Mouse (Mus musculus) forebrain, postnatal 0 days (tissue): Measurements from ENCODE around the gene Folr2. TPM values are rescaled to one million over a fixed set of nuclear protein-coding genes. Genes with fewer than 3 reads are reported as not detected.

Experiments
- ATAC-seq: fragments of 200-750 bp; cut with Nextera tagmentation; 2 replicates; pipeline ENCODE4 v1.8.0; 2017; ENCODE audit warnings: mild to moderate bottlenecking, moderate library complexity
- DNase-seq: peaks from one replicate; pipeline ENCODE4 v3.0.0-alpha.2; 2015
- H3K27ac ChIP-seq: fragments of 300-500 bp; sonication (generic); 2 replicates; pipeline ENCODE4 v1.5.1; 2014; ENCODE audit warnings: low read depth, mild to moderate bottlenecking, antibody characterized with exemption, low read length, moderate library complexity, mixed read lengths
- H3K27me3 ChIP-seq: fragments of 300-500 bp; sonication (generic); 2 replicates; pipeline ENCODE4 v1.6.1; 2014; ENCODE audit warnings: mild to moderate bottlenecking, low read length, mixed read lengths; ENCODE audit not compliant: insufficient read depth
- H3K36me3 ChIP-seq: fragments of 300-500 bp; sonication (generic); 2 replicates; pipeline ENCODE4 v1.6.1; 2014; ENCODE audit warnings: mild to moderate bottlenecking, moderate library complexity; ENCODE audit not compliant: insufficient read depth
- H3K4me1 ChIP-seq: fragments of 300-500 bp; sonication (generic); 2 replicates; pipeline ENCODE4 v1.6.1; 2014; ENCODE audit warnings: antibody characterized with exemption; ENCODE audit not compliant: insufficient read depth
- H3K4me2 ChIP-seq: fragments of 300-500 bp; sonication (generic); 2 replicates; pipeline ENCODE4 v1.6.1; 2014; ENCODE audit warnings: low read depth, mild to moderate bottlenecking, moderate library complexity
- H3K4me3 ChIP-seq: fragments of 300-500 bp; sonication (generic); 2 replicates; pipeline ENCODE4 v1.5.1; 2014; ENCODE audit warnings: low read depth, low read length, mixed read lengths
- H3K9ac ChIP-seq: fragments of 300-500 bp; sonication (generic); 2 replicates; pipeline ENCODE4 v1.6.1; 2014; ENCODE audit warnings: mild to moderate bottlenecking
- H3K9me3 ChIP-seq: fragments of 300-500 bp; sonication (generic); 2 replicates; pipeline ENCODE4 v1.6.1; 2016; ENCODE audit warnings: low read length
- CTCF ChIP-seq: sonication (generic); IDR thresholded peaks from 2 replicates; pipeline ENCODE4 v1.5.1; 2016; ENCODE audit warnings: antibody characterized with exemption, control low read depth, low read depth
- whole genome bisulfite sequencing: fragments of 180-500 bp; shearing (Covaris S2); extraction: QIAGEN DNeasy Blood & Tissue Kit; methylation state at CpG from one replicate; pipeline ENCODE4 v1.1.7; 2014; 5-methylcytosine and 5-hydroxymethylcytosine counted together
- polyA plus RNA-seq: library from polyadenylated mRNA; unstranded; fragments of >200 nt; fragmentation: Nextera tagmentation; extraction: Ambion mirVana; gene quantifications from 2 replicates; pipeline ENCODE4 v1.2.1, GENCODE M21; 2015
- total RNA-seq: library from RNA; depleted of rRNA; stranded (reverse); fragments of >200 nt; gene quantifications from 2 replicates; pipeline ENCODE4 v1.2.3, GENCODE M21; 2014

The Folr2 gene
- total and polyA plus RNA-seq, 2 experiments from 2014 or later = 2.5 to 3.4 TPM

DNA sequence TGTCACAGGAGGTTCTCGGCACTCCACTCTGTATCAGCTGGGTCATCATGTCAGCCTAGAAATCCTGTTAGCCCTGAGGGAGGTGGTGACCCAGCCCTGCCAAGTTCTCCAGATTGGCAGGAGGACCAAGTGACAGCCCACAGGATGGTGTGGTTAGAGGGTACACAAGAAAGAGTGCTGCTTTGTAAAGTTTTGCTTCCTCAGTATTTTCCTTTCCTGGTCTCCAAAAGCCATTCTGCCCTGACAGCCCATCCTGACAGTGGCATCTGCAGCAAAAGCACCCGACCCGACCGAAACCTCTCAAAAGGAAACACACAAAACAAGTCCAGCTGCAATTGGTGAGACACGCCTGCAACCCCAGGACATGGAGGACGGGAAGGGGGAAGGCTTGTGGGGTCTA lies 12.8 kb downstream of the Folr2 start:
- no peak overlapping the region for H3K9ac ChIP-seq
- H3K4me3 ChIP-seq = no peak overlapping the region
- H3K27me3 ChIP-seq = no peaks in the 10 kb centered on the region
- WGBS = 87% methylated on average over 6 of the region's 6 CpGs
- TF ChIP-seq CTCF = no peak
- H3K4me1 ChIP-seq = no peaks in the 10 kb centered on the region
- H3K4me2 ChIP-seq = no peak overlapping the region
- no peaks in the 10 kb centered on the region for H3K36me3 ChIP-seq
- H3K9me3 ChIP-seq = no peaks in the 10 kb centered on the region
- no peak for DNase-seq
- no peak for ATAC-seq
- no peak overlapping the region for H3K27ac ChIP-seq

DNA sequence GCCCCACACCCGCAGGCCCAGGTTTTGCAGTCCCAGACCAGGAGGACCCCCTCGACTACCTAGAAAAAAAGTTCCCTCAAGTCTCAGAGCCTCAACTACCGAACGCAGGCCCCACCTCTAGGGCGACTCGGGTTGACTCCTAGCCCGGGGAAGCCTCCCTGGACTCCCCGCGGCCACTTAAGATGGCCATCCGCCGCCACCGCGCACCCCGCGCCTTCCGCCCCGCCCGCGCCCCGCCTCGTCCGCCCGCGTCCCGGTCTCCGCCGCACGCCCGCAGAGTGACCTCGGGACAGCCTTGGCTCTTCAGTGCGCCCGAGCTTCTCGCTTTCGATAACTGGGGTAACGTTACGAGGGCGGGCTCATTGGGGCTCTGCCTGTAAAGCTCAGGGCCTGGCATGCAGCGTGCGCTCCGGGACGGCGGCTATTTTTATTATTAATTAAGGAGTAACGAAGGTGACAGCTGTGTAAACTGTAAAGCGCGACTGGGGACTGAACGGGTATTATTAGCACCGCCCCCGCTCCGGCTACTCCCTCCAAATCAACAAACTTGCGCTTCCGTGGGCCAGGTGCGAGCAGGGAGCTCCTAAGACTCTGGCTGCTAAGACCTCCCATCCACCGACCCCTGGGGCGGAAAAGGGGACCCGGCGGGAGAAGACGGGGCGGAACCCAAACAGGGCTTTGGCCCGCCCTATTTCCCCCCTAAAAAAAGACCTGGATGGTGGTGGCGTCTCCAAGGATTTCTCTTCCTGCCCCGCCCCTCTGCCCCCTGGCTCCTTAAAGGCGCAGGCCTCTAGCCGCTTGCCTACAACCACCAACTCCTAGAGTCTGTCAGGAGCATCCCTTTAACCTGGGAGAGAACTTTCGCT lies 19.2 kb downstream of the Folr2 start, which contains the start of gene Inppl1:
Inppl1 (minus strand) TSS at position 624 of the 866 bp plus-strand sequence.
- ATAC-seq (peak; percentile 75), DNase-seq (peak; percentile 72)
- H3K27me3 ChIP-seq = no peaks in the 10 kb centered on the region; the same call in 1 of the 2 replicates
- H3K4me3 ChIP-seq = peak within 1 kb of the TSS; percentile 50
- TF ChIP-seq CTCF = peak; percentile 31
- peak within 1 kb of the TSS; percentile 17 for H3K27ac ChIP-seq
- peak within 1 kb of the TSS; percentile 99 for H3K4me2 ChIP-seq
- peak within 1 kb of the TSS; percentile 51 for H3K9ac ChIP-seq
- no peaks in the 10 kb centered on the region for H3K9me3 ChIP-seq
- WGBS = 2% methylated on average over 64 of the region's 64 CpGs
- no peaks in the 10 kb centered on the region for H3K36me3 ChIP-seq
- no peaks in the 10 kb centered on the region for H3K4me1 ChIP-seq

DNA sequence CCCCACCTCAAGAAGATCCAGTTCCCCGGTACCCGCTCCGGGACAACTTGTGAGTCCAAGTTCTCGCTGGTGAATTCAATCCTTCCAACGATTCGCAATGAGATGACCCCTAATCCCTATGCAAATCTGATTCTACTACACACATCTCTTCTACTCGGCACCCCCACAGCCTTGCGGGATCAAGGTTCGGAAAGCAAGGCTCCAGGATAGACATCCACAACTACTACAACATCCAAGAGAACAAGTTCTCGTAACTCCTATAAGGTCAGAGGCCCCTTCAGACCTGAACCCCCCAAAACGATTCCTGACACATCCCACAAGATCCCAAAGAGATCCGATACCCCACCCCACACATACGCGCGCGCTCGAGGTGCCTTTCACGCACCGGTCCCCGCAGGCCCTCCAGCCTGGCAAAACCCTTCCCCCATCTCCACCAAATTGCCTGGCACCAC lies 19.8 kb downstream of the Folr2 start:
- peak overlapping the region; percentile 17 for H3K27ac ChIP-seq
- H3K4me1 ChIP-seq = no peaks in the 10 kb centered on the region
- WGBS = under 1% methylated on average over 20 of the region's 20 CpGs
- ATAC-seq (no peak), DNase-seq (no peak)
- peak overlapping the region; percentile 99 for H3K4me2 ChIP-seq
- H3K36me3 ChIP-seq = no peaks in the 10 kb centered on the region
- peak overlapping the region; percentile 51 for H3K9ac ChIP-seq
- no peak for TF ChIP-seq CTCF
- no peaks in the 10 kb centered on the region; the same call in 1 of the 2 replicates for H3K27me3 ChIP-seq
- H3K9me3 ChIP-seq = no peaks in the 10 kb centered on the region
- H3K4me3 ChIP-seq = peak overlapping the region; percentile 50

DNA sequence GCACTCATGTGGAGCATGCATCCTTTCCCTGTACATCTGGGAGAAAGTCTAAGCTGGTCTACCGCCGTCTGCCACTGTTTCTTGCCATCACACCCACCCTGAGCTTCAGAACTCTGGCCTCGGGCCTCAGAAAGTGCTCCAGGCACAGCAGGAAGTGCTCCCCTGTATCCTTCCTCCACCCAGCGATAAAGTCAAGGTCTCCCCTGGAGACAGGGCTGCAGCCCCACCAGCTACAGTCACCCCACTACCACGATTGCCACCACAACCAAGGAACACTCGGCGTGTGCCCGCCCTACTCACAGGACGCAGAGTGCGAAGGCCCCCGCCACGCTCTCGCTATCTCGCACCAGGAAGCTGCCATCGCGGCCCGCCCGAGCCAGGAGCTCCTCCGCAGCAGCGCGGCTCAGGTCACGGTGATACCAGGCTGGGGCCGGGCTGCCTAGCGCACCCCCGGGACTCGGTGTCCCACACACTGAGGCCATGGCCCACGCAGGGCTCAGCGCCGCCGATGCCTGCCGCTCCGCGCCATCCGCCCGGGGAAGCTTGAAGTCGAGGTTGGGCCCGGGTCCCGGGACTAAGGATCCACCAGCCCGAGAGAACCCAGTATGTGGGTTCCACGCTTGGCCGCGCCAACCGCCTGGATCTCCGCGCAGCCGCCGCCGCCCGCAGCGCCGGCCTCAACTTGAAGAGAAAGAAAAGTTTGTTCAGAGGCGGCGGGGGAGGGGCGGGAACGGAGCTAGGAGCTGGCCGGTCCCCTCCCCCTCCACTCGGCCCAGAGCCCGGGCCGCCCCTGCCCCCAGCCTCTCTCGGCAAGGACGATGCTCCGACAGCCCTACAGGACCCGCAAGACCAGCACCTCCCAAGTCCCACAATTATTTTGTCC lies 20.5 kb downstream of the Folr2 start:
- DNase-seq (peak; percentile 53), ATAC-seq (peak; percentile 32)
- Histone ChIP-seq H3K4me3 (peak overlapping the region; percentile 50), H3K27ac (peak overlapping the region; percentile 17), H3K36me3 (peaks cover 4% of the 10 kb centered on the region; the same call in 1 of the 2 replicates), H3K9me3 (no peaks in the 10 kb centered on the region), H3K27me3 (no peaks in the 10 kb centered on the region; the same call in 1 of the 2 replicates), H3K4me2 (peak overlapping the region; percentile 99), H3K4me1 (no peaks in the 10 kb centered on the region), H3K9ac (peak overlapping the region; percentile 51)
- WGBS = under 1% methylated on average over 62 of the region's 63 CpGs
- TF ChIP-seq CTCF = no peak

DNA sequence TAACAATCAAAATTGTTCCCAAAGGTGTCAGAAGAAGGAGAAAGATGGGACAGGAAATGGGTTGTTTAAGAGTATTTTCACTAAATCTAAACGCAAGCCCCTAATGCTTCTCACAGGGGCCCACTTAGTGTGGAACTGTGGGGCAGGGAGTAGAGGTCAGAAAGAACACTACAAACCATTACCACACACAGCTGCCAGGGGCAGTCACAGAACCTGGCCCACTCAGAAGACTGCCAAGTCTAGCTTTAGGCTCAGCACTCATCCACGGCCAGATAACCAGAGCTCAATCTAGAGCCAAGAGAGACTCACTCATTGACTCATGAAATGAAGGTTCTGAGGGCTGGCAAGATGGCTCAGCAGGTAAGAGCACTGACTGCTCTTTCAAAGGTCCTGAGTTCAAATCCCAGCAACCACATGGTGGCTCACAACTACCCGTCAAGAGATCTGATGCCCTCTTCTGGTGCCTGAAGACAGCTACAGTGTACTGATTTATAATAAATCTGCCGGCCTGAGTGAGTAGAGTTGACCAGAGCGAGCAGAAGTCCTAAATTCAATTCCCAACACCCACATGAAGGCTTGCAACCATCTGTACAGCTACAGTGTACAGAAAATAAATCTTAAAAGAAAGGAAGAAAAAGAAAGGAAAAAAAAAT lies 21.4 kb downstream of the Folr2 start:
- H3K9ac ChIP-seq = no peak overlapping the region
- 38% methylated on average over 5 of the region's 5 CpGs for WGBS
- peaks cover 8% of the 10 kb centered on the region; the same call in 1 of the 2 replicates for H3K36me3 ChIP-seq
- ATAC-seq = no peak
- H3K4me2 ChIP-seq = peak overlapping the region; percentile 99
- no peaks in the 10 kb centered on the region for H3K4me1 ChIP-seq
- no peaks in the 10 kb centered on the region for H3K9me3 ChIP-seq
- H3K27ac ChIP-seq = no peak overlapping the region
- H3K4me3 ChIP-seq = peak overlapping the region; percentile 50; the same call in 1 of the 2 replicates
- no peak for TF ChIP-seq CTCF
- H3K27me3 ChIP-seq = no peaks in the 10 kb centered on the region; the same call in 1 of the 2 replicates
- DNase-seq = no peak

DNA sequence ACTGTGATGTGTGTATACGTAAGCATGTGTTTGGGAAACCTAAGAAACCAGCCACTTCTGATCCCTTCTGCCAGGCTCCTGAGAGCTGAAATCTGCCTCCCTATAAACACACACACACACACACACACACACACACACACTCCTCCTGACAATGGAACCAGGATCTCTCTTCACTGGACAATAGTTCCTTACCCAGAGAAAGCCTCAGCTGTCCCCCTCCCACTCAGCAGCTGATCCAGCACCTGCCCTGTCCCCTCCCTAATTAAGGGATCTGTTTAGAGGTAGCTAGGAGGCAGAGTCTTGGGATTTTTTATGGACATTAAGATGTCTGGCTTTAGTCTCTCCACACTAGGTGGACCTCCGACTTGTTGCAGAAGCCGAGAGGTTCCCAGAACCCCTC lies 22.1 kb downstream of the Folr2 start:
- no peak for ATAC-seq
- no peak for TF ChIP-seq CTCF
- no peak overlapping the region for H3K4me3 ChIP-seq
- H3K9ac ChIP-seq = no peak overlapping the region
- peaks cover 8% of the 10 kb centered on the region; the same call in 1 of the 2 replicates for H3K36me3 ChIP-seq
- H3K4me1 ChIP-seq = no peaks in the 10 kb centered on the region
- 55% methylated on average over 3 of the region's 3 CpGs for WGBS
- H3K27me3 ChIP-seq = no peaks in the 10 kb centered on the region; the same call in 1 of the 2 replicates
- DNase-seq = no peak
- H3K27ac ChIP-seq = no peak overlapping the region
- no peak overlapping the region; the same call in 1 of the 2 replicates for H3K4me2 ChIP-seq
- H3K9me3 ChIP-seq = no peaks in the 10 kb centered on the region
